Comparison of ENCODE assay signal across 10 mouse cellular contexts in the genomic region with DNA sequence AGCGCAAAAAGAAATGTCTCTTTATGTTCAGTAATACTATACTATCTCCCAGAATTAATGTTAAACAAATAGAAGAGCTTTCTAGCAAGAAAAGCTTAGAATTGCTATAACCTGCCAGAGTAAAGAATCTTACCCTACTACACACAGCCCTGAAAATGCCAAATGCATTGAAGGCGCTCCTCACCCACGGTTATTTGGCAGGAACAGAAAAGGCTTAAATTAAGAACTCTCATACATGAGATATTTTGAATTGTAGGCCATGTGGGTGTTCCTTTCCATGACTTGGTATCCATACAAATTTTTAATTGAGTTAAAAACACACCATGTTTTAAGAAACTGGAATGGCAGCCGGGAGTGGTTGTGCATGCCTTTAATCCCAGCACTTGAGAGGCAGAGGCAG.
"Had no signal": no experiment of that assay in that cellular context is flagged by ENCODE, and none has a peak within 500 bp of the region (broad histone marks: within the 10 kb centered on the region; RNA-seq: fewer than 3 reads in every experiment).

No protein-coding gene starts in this region.

- DNase-seq: kidney, adult 11 months; kidney, adult 8-10 months; kidney, postnatal 10 days; kidney, postnatal 36 days; layer of hippocampus, postnatal 36 days; liver, embryonic 13.5 days; lung, adult 2 months; lung, postnatal 14 days; lung, postnatal 4 days; thymus, postnatal 25 days had no signal
